Mouse (Mus musculus) cerebellum, adult 8-10 months (tissue): Measurements from ENCODE around the gene Ulk2.

Source experiments
- DNase-seq: peaks from one replicate; pipeline ENCODE4 v3.0.0; 2022

Ulk2 gene

DNA sequence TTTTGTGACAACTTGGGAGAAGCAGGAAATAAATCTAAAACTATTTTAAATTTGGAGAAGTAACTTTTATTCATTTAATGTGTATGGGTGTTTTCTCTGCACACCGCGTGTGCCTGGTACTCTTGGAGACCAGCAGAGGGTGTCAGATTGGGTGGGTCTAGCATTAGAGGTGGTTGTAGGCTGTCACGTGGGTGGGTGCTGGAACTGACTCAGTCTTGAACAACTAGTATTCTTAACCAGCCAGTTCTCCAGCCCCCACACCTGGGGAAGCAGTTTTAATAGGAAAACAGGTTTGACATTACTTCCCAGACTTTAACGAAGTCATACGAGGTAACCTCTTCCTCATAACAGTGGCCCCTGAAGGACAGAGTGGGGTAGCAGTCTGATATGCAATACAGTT is 94.4 kb downstream of the Ulk2 start:
- no peak for DNase-seq

GRCm38 (mm10) chr11:61757151-61757550 is 97.7 kb downstream of the Ulk2 start:
- DNase-seq = no peak

- DNase-seq = no peak
These were observed 103.3 kb downstream of the Ulk2 start for GRCm38 (mm10) chr11:61751612-61752011.

DNA sequence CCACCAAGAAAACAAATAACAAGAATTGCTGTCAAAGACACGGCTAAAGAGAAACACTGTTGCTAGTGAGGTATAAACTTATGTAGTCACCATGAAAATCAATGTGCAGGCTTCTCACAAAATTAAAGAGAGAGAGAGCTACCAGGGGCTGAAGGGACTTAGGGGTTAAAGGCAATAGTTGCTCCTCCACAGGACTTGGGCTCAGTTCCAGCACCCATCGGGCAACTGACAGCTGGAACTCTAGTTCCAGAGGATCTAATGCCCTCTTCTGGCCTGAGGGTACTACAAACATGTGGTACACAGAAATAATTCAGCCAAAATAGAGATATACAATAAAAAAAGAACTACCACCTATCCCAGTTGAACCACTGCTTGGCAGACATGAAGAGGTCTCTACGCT is 107.7 kb downstream of the Ulk2 start:
- DNase-seq = no peak

GRCm38 (mm10) chr11:61745781-61746180 is 109.1 kb downstream of the Ulk2 start:
- DNase-seq = no peak

DNA sequence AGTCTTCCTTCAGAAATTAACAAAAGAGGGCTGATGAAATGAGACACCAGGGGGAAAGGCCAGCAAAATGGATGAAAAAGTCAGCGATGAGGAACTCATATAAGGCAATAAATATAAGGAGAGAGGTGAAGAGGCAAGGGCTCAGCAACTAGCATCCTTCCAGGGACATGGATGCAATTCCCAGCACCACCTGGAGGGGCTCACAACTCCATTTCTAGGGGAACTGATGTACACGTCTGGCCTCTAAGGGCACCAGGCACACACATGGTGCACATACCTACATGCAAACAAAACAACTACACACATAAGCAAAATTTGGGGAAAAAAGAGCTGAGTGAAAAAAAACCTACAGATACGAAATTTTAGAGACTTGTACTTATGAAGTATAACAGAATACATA is 110.4 kb downstream of the Ulk2 start:
- no peak for DNase-seq

DNA sequence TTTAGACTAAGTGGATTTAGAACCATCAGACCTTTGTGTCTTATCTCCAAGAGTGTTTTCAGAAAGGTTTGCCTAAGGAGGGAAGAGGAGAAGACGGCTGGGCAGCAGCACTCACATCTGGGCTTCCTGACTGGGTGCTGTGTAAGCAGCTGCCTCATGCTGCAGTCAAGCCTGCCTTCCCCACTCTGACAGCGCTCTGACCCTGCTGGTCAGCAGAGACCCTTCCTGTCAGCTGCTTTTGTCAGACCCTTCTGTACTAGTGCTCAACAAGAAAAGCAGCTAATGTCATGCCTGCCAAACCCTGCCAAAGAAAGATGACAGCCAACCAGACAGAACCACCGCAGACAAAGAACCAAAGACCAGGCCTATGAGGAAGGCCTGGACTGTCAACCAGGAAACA is 111.1 kb downstream of the Ulk2 start:
- DNase-seq = no peak

- DNase-seq = no peak
These were observed 114.4 kb downstream of the Ulk2 start for GRCm38 (mm10) chr11:61740500-61740899.

- no peak for DNase-seq
These were observed 117.6 kb downstream of the Ulk2 start for GRCm38 (mm10) chr11:61737290-61737689.

DNA sequence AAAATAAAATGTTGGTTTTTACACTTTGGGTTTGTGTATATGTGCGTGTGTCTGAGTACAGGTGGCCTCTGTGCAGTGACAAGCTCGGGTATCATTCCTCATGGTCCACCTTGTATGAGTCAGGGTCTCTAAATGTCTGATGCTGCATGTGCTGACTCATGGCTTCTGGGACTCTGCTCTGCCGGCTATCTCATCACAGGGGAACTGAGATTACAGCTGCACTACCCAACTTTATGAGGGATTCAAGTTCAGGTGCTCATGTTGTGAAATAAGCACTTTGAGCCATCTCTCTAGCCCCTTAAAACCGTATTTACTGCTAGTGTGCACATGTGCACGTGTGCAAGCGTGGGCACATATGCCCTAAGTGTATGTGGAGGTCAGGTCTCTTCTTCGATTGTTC is 122.2 kb downstream of the Ulk2 start:
- no peak for DNase-seq

DNA sequence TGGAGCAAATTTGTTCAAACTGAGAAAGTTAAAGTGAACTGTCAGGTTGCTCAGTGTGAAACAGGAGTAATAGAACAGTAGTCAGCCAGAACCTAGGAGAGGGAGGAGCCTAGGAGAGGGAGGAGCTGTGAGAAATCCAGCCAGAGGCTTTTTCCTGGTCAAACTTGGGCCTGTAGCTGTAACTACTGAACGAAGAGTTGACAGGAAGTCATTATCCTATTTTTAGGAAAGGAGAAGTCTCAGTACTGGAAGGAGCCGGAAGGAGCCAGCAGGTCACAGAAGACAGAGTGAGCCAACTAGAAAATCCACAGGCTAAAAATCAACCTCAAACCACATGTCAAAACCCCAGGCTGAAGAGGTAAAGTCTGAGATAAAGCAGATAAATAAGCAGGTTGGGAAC is 126.8 kb downstream of the Ulk2 start:
- DNase-seq = no peak
